Mouse (Mus musculus) A20 (cell line): ENCODE measurements at regions not wholly inside any gene's neighbourhood (a gene's known extent, or its start where the extent isn't known, plus 50 kb on each side); places are given as distances from the start of the nearest gene placed in this dataset.
"Not testable (repeated sequence)": the region's sequence is repeated elsewhere in the genome, so short reads cannot be mapped to it uniquely, and the experiment has no call there.

Experiments used
- DNase-seq: peaks from one replicate; pipeline ENCODE4 v3.0.0-alpha.2; 2011; ENCODE audit warnings: low read depth, low spot score

- DNase-seq = peak; percentile 3
Observed at GRCm38 (mm10) chr3:3302657-3303056, 2447.9 kb upstream of the Gm8797 start.

GRCm38 (mm10) chr3:3308461-3308860, 2442.1 kb upstream of the Gm8797 start:
- no peak for DNase-seq

GRCm38 (mm10) chr3:3308996-3309395, 2441.6 kb upstream of the Gm8797 start:
- DNase-seq = no peak

- no peak for DNase-seq
Observed at GRCm38 (mm10) chr3:3310811-3311210, 2439.8 kb upstream of the Gm8797 start.

- no peak for DNase-seq
Observed at GRCm38 (mm10) chr3:3349634-3350033, 2401.0 kb upstream of the Gm8797 start.

- not testable (repeated sequence) for DNase-seq
Observed at GRCm38 (mm10) chr3:3370859-3371258, 2379.7 kb upstream of the Gm8797 start.

- peak; percentile 17 for DNase-seq
Observed at GRCm38 (mm10) chr3:3388056-3388770, 2362.4 kb upstream of the Gm8797 start.
